Mouse (Mus musculus): Measurements from ENCODE around the gene Aar2. TPM values are rescaled to one million over a fixed set of nuclear protein-coding genes. Genes with fewer than 3 reads are reported as not detected.

The Aar2 gene
- polyA plus RNA-seq, 1 experiment: 16.4 TPM

GRCm38 (mm10) chr2:156616513-156616912 lies 69.1 kb downstream of the Aar2 start:
- Histone ChIP-seq H3K4me3 (ENCODE audit: low read depth, low read length) (no peak overlapping the region), H3K36me3 (ENCODE audit: control insufficient read depth, insufficient read depth, low read length, poor library complexity, severe bottlenecking) (no peaks in the 10 kb centered on the region), H3K27me3 (ENCODE audit: control insufficient read depth, insufficient read depth, low read length, poor library complexity, severe bottlenecking) (no peaks in the 10 kb centered on the region), H3K9me3 (replicated peaks; ENCODE audit: control insufficient read depth, insufficient read depth, low read length, poor library complexity, severe bottlenecking) (no peaks in the 10 kb centered on the region), H3K9ac (ENCODE audit: low read depth, poor library complexity, severe bottlenecking) (no peak overlapping the region), H3K4me1 (ENCODE audit: control insufficient read depth, insufficient read depth, low read length) (no peaks in the 10 kb centered on the region), H3K27ac (ENCODE audit: insufficient read depth, low read length) (no peak overlapping the region)
- no peak for TF ChIP-seq POLR2A (IDR thresholded peaks at IDR 0.05; ENCODE audit: insufficient read depth, low read length)
- no peak for TF ChIP-seq CTCF (IDR thresholded peaks at IDR 0.05; ENCODE audit: low read depth, low read length)
- TF ChIP-seq EP300 (IDR thresholded peaks at IDR 0.05; ENCODE audit: insufficient read depth, low read depth, low read length): no peak

- Histone ChIP-seq H3K9ac (ENCODE audit: low read depth, poor library complexity, severe bottlenecking) (no peak overlapping the region), H3K27ac (ENCODE audit: insufficient read depth, low read length) (no peak overlapping the region), H3K4me3 (ENCODE audit: low read depth, low read length) (no peak overlapping the region), H3K4me1 (ENCODE audit: control insufficient read depth, insufficient read depth, low read length) (no peaks in the 10 kb centered on the region), H3K9me3 (replicated peaks; ENCODE audit: control insufficient read depth, insufficient read depth, low read length, poor library complexity, severe bottlenecking) (no peaks in the 10 kb centered on the region), H3K27me3 (ENCODE audit: control insufficient read depth, insufficient read depth, low read length, poor library complexity, severe bottlenecking) (no peaks in the 10 kb centered on the region), H3K36me3 (ENCODE audit: control insufficient read depth, insufficient read depth, low read length, poor library complexity, severe bottlenecking) (no peaks in the 10 kb centered on the region)
- TF ChIP-seq CTCF (IDR thresholded peaks at IDR 0.05; ENCODE audit: low read depth, low read length) (no peak), POLR2A (IDR thresholded peaks at IDR 0.05; ENCODE audit: insufficient read depth, low read length) (no peak), EP300 (IDR thresholded peaks at IDR 0.05; ENCODE audit: insufficient read depth, low read depth, low read length) (no peak)
Measured at GRCm38 (mm10) chr2:156617536-156617935, 70.2 kb downstream of the Aar2 start.

Other genes starting within 250 kb of the Aar2 start
- gene Cnbd2, start 235.3 kb upstream of the Aar2 start, polyA plus RNA-seq (2011; ENCODE audit: insufficient read depth, insufficient read length, low read depth, missing spikeins): 4.8 and 6.5 TPM in 2 replicates
- gene Scand1, start 234.9 kb upstream of the Aar2 start, polyA plus RNA-seq (2011; ENCODE audit: insufficient read depth, insufficient read length, low read depth, missing spikeins): 20.1 and 20.5 TPM in 2 replicates
- 21.4 and 23.6 TPM in 2 replicates for gene Epb41l1, start 126.7 kb upstream of the Aar2 start, polyA plus RNA-seq (2011; ENCODE audit: insufficient read depth, insufficient read length, low read depth, missing spikeins)
- gene Dlgap4, start 66.1 kb downstream of the Aar2 start, polyA plus RNA-seq (2011; ENCODE audit: insufficient read depth, insufficient read length, low read depth, missing spikeins): 60.6 and 79.3 TPM in 2 replicates
- 9.4 and 20.2 TPM in 2 replicates for gene Myl9, start 227.8 kb downstream of the Aar2 start, polyA plus RNA-seq (2011; ENCODE audit: insufficient read depth, insufficient read length, low read depth, missing spikeins)